Mouse (Mus musculus): ENCODE results near the gene Enc1. TPM values are rescaled to one million over a fixed set of nuclear protein-coding genes. Genes with fewer than 3 reads are reported as not detected.

Enc1 gene
- total RNA-seq, 1 experiment from 2014 or later = 5.9 TPM

GRCm38 (mm10) chr13:97292451-97293245 is 51.7 kb downstream of the Enc1 start:
- no peak for DNase-seq

DNA sequence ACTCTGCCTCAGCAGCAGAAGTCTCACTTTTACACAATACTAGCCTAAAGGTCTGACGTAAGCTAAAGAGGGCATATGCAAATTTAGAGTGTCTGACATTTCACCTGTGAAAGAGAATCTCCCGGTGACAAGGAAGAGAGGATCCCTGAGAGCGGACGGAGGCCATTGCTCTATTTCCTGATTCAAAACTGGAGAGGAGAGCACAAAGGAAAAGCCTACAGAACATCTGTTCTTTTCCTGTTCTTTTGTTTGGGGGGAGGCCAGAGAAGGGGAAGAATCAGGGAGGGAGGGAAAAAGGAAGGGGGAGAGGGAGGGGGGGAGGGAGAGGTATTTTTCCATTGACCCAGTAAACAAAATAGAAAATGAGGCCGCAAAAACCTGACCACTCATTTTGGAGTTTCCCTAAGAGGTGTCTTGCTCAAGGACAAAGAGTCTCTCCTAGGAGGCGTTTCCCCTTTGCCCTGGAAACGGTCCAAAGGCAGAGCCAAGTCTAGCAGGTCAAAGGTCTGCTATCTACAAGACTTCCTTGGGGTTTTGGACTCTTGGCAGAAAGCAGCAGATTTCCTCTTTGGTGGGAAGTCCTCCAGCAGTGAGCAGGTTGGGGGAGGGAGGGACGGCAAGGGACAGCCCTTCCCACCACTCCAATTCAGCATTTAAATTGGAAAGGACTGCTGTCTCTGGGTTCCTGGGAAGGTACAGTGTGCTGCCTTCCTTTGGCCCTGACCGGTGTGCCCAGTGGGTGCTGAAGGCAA is 54.4 kb downstream of the Enc1 start:
- peak; percentile 34 for DNase-seq

DNA sequence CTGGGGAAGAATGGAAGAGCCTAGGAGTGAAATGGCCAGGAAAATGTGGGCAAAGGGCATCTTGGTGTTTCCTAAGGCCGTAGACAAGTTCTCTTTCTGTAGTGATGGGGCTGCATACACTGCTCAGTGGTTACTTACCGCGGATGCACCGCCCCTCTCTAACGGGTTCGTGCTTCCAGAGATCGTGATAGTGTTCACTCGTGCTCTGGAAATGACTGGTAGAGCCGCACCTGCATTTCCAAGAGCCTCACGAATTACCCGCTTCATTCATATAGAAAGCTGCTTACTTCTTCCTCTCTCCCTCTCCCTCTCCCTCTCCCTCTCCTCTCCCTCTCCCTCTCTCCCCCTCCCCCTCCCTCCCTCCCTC is 54.9 kb downstream of the Enc1 start:
- DNase-seq = no peak

- DNase-seq = no peak
Observed at GRCm38 (mm10) chr13:97296281-97296680, 55.4 kb downstream of the Enc1 start.

DNA sequence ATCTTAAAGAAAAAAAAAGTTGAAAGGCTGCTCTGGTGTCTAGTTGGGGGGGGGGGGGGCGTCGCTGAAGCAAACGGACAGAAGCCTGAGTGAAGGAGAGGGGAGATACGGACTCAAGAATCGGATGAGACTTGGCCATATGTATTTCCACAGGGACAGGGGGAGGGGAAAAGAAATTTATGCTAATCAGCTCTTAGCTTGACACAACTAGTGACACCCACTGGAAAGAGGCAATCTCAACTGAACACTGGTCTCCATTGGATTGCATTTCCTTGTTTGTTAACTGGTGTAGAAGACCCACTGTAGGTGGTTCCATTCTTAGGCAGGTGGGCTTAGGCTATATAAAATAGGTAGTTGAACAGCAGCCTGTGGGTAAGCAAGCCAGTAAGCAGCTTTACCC is 55.9 kb downstream of the Enc1 start:
- DNase-seq = no peak

- DNase-seq = no peak
Observed at GRCm38 (mm10) chr13:97297418-97298050, 56.6 kb downstream of the Enc1 start.

- DNase-seq = no peak
Observed at GRCm38 (mm10) chr13:97298896-97299295, 58.0 kb downstream of the Enc1 start.

- DNase-seq = no peak
Observed at GRCm38 (mm10) chr13:97299877-97300873, 59.3 kb downstream of the Enc1 start.

Other genes with a start within 250 kb of the Enc1 start
- not detected in 2 replicates for gene 1700029F12Rik, start 206.7 kb upstream of the Enc1 start, total RNA-seq (2021)
- 6.9 and 10.1 TPM in 2 replicates for gene Fam169a, start 173.8 kb upstream of the Enc1 start, total RNA-seq (2021)
- gene Gm6169, start 141.9 kb upstream of the Enc1 start, total RNA-seq (2021) = 23.3 and 33.2 TPM in 2 replicates
- gene Gfm2, start 103.2 kb upstream of the Enc1 start, total RNA-seq (2021) = 47.8 and 50.1 TPM in 2 replicates
- 71.3 and 76.8 TPM in 2 replicates for gene Nsa2, start 103.2 kb upstream of the Enc1 start, total RNA-seq (2021)
- 20.3 and 26.6 TPM in 2 replicates for gene Hexb, start 42.7 kb upstream of the Enc1 start, total RNA-seq (2021)